Mouse (Mus musculus): ENCODE data around the gene Xrra1. TPM values are rescaled to one million over a fixed set of nuclear protein-coding genes. Genes with fewer than 3 reads are reported as not detected.

The Xrra1 gene
- polyA plus RNA-seq, 1 experiment from 2014 or later: 1.1 TPM

GRCm38 (mm10) chr7:99911038-99911437 lies 52.1 kb downstream of the Xrra1 start:
- Histone ChIP-seq H3K9me3 (ENCODE audit: low read length) (no peaks in the 10 kb centered on the region), H3K4me2 (replicated peaks; ENCODE audit: low read depth, low read length) (no peak overlapping the region), H3K27ac (ENCODE audit: low read length) (no peak overlapping the region), H3K9ac (replicated peaks; ENCODE audit: low read depth) (no peak overlapping the region), H3K27me3 (replicated peaks; ENCODE audit: insufficient read depth, low read length) (no peaks in the 10 kb centered on the region), H3K4me3 (ENCODE audit: low read depth, low read length) (no peak overlapping the region), H3K4me1 (ENCODE audit: insufficient read depth, low read depth, low read length) (no peaks in the 10 kb centered on the region), H3K36me3 (ENCODE audit: insufficient read depth, low read length) (no peaks in the 10 kb centered on the region)
- no peak for DNase-seq (ENCODE audit: low spot score)
- TF ChIP-seq CTCF (IDR thresholded peaks at IDR 0.05): no peak
- no peak for TF ChIP-seq EP300 (IDR thresholded peaks at IDR 0.05)
- WGBS: 77% methylated on average over 5 of the region's 5 CpGs
- no peak for ATAC-seq

DNA sequence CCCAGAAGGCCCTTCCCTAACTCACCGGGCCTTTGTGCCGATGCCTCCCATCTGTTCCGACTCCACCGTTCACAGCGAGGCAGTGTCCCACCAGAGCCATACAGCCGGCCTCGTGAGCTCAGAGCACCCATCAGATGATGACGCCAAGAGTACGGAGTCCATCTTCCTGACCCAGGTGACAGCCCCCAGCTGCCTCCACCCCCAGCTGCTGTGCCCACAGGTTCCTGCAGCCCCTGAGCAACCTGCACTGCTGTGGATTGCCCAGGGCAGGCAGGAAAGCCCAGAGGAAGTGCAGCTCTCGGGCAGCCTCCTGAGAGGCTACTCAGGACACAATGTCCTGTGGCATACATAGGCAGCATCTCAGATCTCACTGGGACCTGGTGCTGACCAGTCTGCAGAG lies 55.4 kb downstream of the Xrra1 start:
- Histone ChIP-seq H3K36me3 (ENCODE audit: insufficient read depth, low read length) (no peaks in the 10 kb centered on the region), H3K4me3 (ENCODE audit: low read depth, low read length) (no peak overlapping the region), H3K27me3 (replicated peaks; ENCODE audit: insufficient read depth, low read length) (no peaks in the 10 kb centered on the region), H3K4me1 (ENCODE audit: insufficient read depth, low read depth, low read length) (peaks cover 12% of the 10 kb centered on the region; the same call in 1 of the 2 replicates), H3K27ac (ENCODE audit: low read length) (no peak overlapping the region), H3K9me3 (ENCODE audit: low read length) (no peaks in the 10 kb centered on the region), H3K4me2 (replicated peaks; ENCODE audit: low read depth, low read length) (no peak overlapping the region), H3K9ac (replicated peaks; ENCODE audit: low read depth) (no peak overlapping the region)
- TF ChIP-seq CTCF (IDR thresholded peaks at IDR 0.05): no peak
- no peak for TF ChIP-seq EP300 (IDR thresholded peaks at IDR 0.05)
- no peak for DNase-seq (ENCODE audit: low spot score)
- 75% methylated on average over 10 of the region's 10 CpGs for WGBS
- ATAC-seq: no peak

- DNase-seq (ENCODE audit: low spot score) (no peak), ATAC-seq (no peak)
- 52% methylated on average over 2 of the region's 2 CpGs for WGBS
- H3K9ac ChIP-seq (replicated peaks; ENCODE audit: low read depth): no peak overlapping the region
- H3K27ac ChIP-seq (ENCODE audit: low read length): no peak overlapping the region
- no peaks in the 10 kb centered on the region for H3K9me3 ChIP-seq (ENCODE audit: low read length)
- no peaks in the 10 kb centered on the region for H3K36me3 ChIP-seq (ENCODE audit: insufficient read depth, low read length)
- no peak overlapping the region for H3K4me2 ChIP-seq (replicated peaks; ENCODE audit: low read depth, low read length)
- peaks cover 13% of the 10 kb centered on the region; the same call in 1 of the 2 replicates for H3K4me1 ChIP-seq (ENCODE audit: insufficient read depth, low read depth, low read length)
- TF ChIP-seq EP300 (IDR thresholded peaks at IDR 0.05) (no peak), CTCF (IDR thresholded peaks at IDR 0.05) (no peak)
- no peak overlapping the region for H3K4me3 ChIP-seq (ENCODE audit: low read depth, low read length)
- no peaks in the 10 kb centered on the region for H3K27me3 ChIP-seq (replicated peaks; ENCODE audit: insufficient read depth, low read length)
Measured at GRCm38 (mm10) chr7:99915511-99915910, 56.6 kb downstream of the Xrra1 start.

DNA sequence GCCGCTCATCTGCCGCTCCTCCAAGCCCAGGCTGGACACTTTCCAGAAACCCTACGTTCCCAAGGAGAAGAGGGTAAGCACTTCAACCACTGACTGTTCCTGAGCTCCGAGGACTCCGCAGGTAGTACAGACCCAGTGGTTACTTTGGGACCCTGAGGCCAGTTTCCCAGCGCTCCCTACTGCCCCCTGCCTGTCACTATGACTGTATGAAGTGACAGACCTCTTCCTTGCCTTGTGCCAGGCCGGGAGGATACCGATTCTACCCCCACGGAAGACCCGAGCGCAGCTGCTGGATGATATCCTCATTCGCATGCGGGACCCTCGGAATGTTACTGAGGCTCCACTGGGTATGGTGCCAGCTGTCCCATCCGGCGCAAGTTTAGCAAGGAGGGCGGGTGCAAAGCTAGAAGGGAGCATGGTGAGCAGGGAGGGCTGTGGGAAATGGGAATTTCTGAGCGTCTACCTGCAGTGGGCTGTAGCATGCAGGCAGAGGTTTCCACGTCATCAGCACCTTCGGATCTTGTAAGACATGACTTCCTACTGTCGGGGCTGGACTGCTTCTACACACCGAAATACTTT lies 57.9 kb downstream of the Xrra1 start:
- Histone ChIP-seq H3K27me3 (replicated peaks; ENCODE audit: insufficient read depth, low read length) (no peaks in the 10 kb centered on the region), H3K9ac (replicated peaks; ENCODE audit: low read depth) (0 out of 2 replicates have a peak overlapping the region, but pooled peaks have one; percentile 23), H3K27ac (ENCODE audit: low read length) (no peak overlapping the region), H3K9me3 (ENCODE audit: low read length) (no peaks in the 10 kb centered on the region), H3K36me3 (ENCODE audit: insufficient read depth, low read length) (no peaks in the 10 kb centered on the region), H3K4me2 (replicated peaks; ENCODE audit: low read depth, low read length) (peak overlapping the region; percentile 83), H3K4me1 (ENCODE audit: insufficient read depth, low read depth, low read length) (peaks cover 17% of the 10 kb centered on the region; the same call in 1 of the 2 replicates), H3K4me3 (ENCODE audit: low read depth, low read length) (peak overlapping the region; percentile 34)
- DNase-seq (ENCODE audit: low spot score): peak; percentile 53
- peak; percentile 76 for TF ChIP-seq CTCF (IDR thresholded peaks at IDR 0.05)
- no peak for TF ChIP-seq EP300 (IDR thresholded peaks at IDR 0.05)
- ATAC-seq: peak; percentile 50
- 4% methylated on average over 22 of the region's 22 CpGs for WGBS

DNA sequence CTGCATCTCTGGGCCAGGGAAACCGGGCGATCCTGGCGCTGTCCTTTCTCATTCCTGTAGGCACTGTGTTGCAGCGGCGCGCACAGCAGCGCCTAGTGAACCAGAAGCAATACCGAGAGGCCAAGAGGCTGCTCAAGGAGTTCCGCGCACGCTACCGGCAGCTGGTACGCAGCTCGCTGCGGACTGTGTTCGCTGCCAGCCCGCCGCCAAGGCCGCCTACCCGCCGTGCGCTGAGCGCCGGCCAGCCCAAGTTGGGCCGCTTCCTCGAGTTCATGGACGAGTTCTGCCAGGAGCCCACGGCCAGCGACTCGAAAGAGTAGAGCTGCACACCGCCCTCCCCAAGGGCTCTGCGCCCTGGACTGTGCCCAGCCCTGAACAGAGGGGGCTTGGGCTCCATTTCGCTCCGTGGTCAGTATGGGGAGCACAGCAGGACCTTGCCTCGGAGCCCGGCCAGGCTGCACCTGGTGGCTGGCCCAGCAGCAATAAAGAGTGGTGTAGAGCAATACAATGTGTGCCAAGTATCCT lies 58.5 kb downstream of the Xrra1 start:
- Histone ChIP-seq H3K9ac (replicated peaks; ENCODE audit: low read depth) (0 out of 2 replicates have a peak overlapping the region, but pooled peaks have one; percentile 23), H3K4me3 (ENCODE audit: low read depth, low read length) (peak overlapping the region; percentile 34), H3K4me2 (replicated peaks; ENCODE audit: low read depth, low read length) (peak overlapping the region; percentile 83), H3K9me3 (ENCODE audit: low read length) (no peaks in the 10 kb centered on the region), H3K36me3 (ENCODE audit: insufficient read depth, low read length) (no peaks in the 10 kb centered on the region), H3K27ac (ENCODE audit: low read length) (no peak overlapping the region), H3K27me3 (replicated peaks; ENCODE audit: insufficient read depth, low read length) (no peaks in the 10 kb centered on the region), H3K4me1 (ENCODE audit: insufficient read depth, low read depth, low read length) (peaks cover 17% of the 10 kb centered on the region; the same call in 1 of the 2 replicates)
- TF ChIP-seq EP300 (IDR thresholded peaks at IDR 0.05) (no peak), CTCF (IDR thresholded peaks at IDR 0.05) (no peak)
- ATAC-seq (peak; percentile 46), DNase-seq (ENCODE audit: low spot score) (peak; percentile 52)
- 2% methylated on average over 36 of the region's 36 CpGs for WGBS

DNA sequence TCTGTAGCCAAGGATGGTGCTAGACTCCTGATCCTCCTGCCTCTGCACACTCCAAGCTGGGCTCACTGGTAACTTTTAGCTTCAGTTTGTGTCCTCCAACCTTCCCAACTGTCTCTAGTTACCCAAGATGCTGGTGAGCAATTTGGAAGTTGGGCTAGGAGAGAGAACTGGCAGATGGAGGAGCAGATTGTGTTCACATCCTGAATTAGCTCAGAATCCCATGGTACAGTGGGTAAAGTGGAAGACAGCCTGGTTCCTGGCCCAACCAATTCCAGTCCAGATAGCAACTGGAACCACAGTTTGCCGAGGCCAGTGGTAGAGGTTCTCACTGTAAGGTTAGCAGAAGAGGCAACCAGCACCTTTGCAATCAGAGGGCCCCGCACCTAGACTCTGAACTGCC lies 60.2 kb downstream of the Xrra1 start:
- Histone ChIP-seq H3K9me3 (ENCODE audit: low read length) (no peaks in the 10 kb centered on the region), H3K4me3 (ENCODE audit: low read depth, low read length) (no peak overlapping the region), H3K27ac (ENCODE audit: low read length) (no peak overlapping the region), H3K4me1 (ENCODE audit: insufficient read depth, low read depth, low read length) (peaks cover 17% of the 10 kb centered on the region; the same call in 1 of the 2 replicates), H3K27me3 (replicated peaks; ENCODE audit: insufficient read depth, low read length) (no peaks in the 10 kb centered on the region), H3K9ac (replicated peaks; ENCODE audit: low read depth) (no peak overlapping the region), H3K4me2 (replicated peaks; ENCODE audit: low read depth, low read length) (no peak overlapping the region), H3K36me3 (ENCODE audit: insufficient read depth, low read length) (peaks cover 3% of the 10 kb centered on the region; the same call in 1 of the 2 replicates)
- WGBS: 95% methylated on average over 2 of the region's 2 CpGs
- TF ChIP-seq EP300 (IDR thresholded peaks at IDR 0.05) (no peak), CTCF (IDR thresholded peaks at IDR 0.05) (no peak)
- no peak for DNase-seq (ENCODE audit: low spot score)
- no peak for ATAC-seq
